Mouse (Mus musculus) forelimb bud, embryonic 11.5 days (tissue): Measurements from ENCODE around the gene Rev1.

Experiments
- DNase-seq: peaks from one replicate; pipeline ENCODE4 v3.0.0-alpha.2; 2012; ENCODE audit warnings: low read depth, low spot score

Rev1 gene

DNA sequence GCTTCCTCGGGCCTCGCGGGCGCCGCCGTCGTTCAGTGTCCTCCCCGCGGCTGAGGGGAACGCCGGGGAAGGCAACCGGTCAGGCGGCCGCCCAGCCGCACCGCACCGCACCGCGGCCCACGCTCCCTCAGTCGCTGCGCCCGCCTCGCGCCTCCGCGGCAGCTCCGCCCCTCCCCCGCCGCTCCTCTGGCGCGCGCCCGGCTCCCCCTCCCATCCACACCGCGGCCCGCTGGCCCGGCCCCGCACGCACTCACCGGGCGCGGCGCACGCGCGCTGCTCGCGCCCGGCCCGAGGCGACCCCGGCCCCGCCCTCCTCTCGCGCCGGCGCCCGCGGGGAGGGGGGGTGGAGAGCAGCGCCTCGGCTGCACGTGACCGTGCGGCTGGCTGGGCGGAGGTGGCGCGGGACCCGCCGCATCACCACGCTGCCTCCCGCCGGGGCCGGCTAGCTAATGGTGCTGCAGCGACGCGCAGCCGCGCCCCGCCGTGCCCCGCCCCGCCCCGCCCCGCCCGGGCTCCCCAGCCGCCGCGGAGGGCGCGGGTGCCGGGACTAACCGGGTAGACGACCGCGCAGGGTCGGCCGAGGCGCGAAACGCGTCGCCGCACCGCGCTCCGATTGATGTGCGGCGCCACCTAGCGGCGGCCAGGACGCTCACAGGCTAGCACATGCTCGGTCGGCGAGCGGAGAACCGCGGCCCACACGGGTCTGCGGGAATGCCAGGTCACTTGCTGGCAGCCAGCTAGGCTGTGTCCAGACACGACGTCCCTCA lies at the start of gene Rev1:
TSS of gene Rev1 (minus strand) at position 301 of the 767 bp plus-strand sequence.
- peak; percentile 88 for DNase-seq

DNA sequence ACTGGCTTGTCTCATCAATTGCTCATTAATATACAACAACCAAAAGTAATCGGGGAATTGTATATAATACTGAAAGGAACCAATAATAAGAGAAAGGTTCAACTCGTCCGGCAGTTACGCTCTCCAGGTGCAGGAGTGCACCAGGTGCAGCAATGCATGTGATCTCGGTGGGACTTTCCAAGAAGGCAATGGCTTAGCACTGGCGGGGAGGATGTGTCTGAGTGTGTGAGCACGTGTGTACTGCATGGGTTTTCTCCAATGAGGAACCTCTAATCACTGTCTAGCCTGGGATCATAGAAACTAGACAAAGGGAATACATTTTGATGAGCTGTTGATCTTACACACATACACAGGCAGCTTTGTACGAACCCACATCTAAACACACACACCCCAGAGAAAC lies 49.3 kb upstream of the Rev1 start:
- DNase-seq = no peak

DNA sequence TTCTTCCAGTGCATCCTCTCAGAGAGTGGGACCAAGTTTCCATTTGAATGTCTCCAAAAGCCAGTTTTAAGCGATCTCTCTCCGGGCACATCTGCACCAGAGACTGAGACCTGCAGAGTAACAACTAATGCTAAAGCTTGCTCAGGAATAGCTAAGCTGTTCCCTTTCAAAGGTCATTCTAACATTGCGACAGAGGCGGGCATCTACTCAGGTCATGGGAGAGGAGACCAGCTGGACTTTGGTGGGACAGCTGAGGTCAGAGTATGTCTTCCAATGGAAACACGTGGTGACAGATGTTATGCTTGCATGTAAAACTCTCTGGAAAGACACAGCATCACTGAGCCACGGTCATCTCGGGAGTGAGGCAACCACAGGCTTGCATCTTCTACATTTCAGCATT lies 46.5 kb upstream of the Rev1 start:
- DNase-seq = no peak

DNA sequence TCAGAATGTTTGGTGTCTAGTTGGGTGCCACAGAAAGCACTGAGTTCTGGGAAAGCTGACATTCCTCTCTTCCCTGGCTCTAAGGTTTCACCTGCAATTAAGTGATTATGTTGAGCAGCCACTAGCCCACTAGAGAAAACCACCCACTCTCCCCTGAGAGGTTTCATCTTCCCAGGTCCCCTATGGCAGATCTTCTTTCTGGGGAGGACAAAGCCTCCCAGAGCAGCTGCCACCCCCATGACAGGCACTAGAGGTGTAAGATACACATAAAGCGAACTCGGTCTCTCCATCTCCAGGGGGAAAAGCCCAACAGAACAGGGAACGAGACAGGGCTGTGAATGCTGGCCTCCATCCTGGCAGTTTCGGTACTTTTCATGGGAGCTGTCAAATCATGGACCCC lies 42.3 kb upstream of the Rev1 start:
- DNase-seq = no peak

DNA sequence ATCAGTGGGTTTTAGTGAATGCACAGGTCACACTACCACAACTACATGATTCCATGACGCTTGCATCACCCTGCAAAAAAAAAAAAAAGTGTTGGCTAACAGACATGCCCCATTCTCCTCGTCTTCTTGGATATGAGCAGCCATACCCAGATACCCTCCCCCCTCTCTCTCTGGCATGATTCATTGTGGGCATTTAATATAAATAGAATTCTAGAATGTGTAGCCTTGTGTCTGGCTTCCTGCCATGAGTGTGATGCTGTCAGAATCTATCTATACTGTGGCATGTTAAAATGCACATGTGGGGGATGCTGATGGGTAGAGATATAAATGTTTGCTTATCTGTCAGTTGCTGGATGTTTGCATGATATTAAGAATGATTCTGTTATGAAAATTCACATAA lies 36.1 kb upstream of the Rev1 start:
- no peak for DNase-seq

DNA sequence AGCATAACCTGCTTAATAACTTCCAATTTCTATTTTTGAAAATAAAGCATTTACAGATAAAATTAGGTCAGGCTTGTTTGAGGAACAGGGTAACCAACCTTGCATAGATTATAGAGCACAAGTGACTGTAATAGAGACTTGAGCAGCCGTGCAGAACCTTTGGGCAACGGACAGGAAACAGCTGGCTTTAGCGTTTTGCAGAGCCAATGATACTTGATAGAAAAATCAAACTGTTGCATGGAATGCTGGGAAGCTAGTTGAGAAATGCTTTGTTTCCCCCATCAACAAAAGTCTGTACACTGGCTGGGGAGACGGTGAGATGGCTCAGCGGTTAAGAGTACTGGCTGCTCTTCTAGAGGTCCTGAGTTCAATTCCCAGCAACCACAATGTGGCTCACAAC lies 20.5 kb upstream of the Rev1 start:
- no peak for DNase-seq

DNA sequence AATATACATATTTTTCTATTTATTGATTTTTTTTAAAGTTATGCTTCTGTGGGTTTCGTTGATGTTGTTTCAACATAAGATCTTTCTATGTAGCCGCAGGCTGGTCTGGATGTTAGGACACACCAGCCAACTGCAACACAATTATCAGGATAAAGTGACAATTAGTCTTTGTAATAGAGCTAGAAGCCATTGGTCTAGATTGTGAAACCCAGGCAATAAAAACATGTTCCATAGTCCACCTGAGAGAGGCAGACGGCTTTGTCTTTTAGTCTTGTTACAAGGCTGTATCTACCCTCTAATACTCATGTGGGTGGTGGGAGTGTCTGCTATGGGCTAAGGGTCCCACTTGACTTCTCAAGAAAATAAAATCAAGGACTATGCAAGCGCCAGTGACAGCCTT lies 16.4 kb upstream of the Rev1 start:
- DNase-seq = no peak

DNA sequence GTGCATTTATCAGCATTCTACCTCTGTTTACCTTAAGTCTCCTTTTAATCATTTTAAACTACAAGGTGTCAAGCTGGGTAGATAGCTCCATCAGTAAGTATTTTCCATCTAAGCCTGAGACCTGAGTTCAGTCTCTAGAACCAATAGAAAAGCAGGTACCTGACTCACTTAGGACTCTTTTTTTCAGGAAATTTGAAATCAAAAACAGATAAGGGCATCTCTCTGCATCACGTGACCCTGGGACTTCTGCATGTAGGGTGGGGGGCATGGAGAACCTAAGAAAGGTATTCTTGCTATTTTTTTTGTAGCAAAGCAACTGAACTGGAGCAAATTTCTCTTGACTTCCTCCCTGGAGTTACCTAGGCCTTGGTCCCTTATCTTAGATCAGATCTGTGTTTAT lies 11.8 kb upstream of the Rev1 start:
- no peak for DNase-seq

DNA sequence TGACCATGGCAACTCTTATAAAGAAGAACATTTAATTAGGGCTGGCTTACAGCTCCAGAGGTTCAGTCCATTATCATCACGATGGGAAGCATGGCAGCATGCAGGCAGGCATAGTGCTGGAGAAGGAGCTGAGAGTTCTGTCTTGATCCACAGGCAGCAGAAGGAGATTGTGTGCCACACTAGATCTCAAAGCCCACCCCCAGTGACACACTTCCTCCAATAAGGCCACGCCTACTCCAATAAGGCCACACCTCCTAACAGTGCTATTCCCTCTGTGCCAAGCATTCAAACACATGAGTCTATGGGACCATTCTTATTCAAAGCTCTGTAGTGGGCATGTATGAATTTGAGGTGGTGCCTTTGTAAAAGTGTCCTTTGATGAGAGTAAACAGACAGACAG lies 11.3 kb upstream of the Rev1 start:
- no peak for DNase-seq

DNA sequence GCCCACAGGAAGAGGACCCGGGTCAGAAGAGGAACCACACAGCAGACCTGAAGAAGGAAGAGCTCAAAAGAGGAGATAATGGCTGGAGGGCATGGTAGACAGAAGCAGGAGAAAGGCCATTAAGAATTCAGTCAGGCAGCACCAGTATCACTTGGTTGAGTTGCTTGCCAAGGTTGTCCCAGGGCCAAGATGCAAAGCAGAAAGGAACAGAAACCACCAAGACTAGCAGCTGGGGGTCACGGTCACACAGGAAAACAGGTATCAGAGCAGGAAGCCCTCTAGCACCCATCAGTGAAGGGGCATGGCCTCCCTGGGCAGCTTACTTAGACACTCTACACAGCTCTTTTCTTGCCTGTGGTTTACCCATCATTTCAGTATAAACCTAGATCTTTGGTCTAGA lies 9.8 kb upstream of the Rev1 start:
- DNase-seq = no peak

DNA sequence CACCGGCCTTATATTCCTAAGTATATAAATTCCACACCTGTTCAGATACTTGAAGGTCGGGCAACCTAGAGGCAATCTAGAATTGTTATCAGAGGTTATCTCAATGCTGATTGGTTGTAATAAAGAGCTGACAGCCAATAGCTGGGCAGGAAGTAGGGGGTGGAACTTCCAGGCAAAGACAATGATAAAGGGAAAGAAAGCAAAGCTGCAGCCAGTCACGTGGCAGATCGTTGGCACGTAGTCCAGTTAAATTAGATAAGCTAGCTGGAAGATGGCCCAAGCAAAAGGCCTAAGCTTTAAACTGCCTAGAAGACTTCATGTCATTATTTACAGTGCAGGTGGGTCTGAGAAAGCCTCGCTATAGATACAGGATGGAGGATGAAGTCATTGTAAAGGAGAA lies 3.3 kb upstream of the Rev1 start:
- DNase-seq = no peak

DNA sequence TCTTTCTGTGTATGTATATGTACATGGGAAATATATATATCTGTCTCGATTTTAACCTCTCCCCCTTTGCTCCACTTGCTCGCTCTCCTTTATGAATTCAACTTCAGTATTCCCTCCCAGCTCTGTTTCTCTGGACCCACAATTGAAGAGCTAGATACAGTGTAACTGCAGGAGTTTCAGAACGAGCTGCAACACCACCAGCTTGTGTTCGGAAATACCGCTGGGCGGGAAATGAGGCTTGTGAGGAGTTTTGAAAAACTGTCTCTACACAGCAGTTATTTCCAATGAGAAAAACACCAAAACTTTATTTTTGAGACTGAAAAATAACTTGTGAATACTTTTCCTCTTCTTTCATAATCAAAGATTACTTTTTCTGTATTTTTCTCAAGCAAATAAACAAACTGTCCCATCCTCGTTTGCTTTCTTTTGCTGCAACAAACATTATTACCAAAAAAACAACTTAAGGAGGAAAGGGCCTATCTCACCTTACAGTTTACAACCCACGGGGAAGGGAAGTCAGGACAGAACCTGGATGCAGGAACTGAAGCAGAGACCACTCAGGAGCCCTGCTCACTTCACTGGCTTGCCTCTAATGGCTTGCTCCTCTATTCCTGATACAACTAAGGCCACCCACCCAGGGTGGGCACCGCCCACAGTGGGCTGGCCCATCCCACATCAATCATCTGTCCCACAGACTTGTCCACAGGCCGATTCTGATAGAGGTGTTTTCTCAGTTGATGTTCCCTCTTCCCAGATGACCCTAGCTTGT lies 1.3 kb upstream of the Rev1 start:
- DNase-seq = no peak

DNA sequence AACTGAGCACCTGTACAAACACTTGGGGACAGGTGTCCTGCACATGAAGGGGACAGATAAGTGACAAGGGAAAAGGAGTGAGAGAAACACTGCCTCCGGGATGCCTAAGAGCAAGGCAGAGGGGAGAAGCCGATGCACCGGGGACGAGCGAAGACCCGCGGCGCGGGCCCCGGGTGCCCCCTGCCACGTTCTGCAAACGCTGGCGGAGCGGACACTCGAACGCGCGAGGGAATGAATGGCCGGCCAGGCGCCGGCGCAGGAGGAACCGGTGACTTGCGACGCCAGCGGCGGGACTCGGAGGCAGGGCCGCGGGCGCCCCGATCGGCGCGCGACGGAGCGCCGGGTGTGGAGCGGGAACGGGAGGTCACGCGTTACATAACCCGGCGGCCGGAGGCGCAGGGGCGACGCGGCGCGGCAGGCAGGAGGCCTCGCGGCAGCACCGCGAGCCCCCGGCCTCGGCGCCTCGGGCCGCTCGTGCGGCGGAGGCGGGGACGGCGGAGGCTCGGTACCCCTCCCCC lies 623 bp downstream of the Rev1 start:
- peak; percentile 30 for DNase-seq

DNA sequence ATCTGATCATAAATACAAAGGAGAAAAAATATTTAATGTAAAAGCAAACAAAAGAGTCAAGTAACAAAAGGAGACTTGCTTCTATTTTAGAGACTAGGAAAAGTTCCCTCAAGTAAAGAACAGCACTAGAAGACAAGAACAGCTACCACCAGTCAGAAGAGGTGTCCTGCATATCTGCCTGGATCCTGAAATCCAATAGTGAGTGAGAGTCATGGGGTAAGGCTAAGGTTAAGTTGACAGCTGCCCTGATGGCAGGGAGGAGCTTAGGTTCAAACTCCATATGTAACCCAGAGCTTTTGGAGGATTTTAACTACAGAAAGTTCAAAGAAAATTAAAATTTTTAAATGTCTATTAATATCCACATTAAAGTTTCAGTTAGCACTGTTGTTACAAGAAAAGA lies 2.6 kb downstream of the Rev1 start:
- DNase-seq = no peak

DNA sequence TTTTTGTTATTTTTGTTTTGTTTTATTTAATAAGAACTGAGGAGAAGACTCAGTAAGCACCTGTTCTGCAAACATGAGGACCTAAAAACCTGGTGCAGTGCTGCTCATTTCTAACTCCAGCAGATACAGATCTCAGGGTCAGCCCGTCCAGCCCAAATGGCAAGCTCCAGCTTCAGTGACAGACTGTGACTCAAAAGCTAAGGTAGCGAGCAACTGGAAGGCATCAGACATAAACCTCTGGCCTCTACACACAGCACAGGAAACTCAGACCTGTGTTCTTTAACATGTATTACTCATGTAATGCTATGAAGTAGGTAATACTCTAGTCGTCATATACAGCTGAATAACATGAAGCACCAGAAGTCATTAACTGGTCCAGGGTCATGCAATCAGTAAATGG lies 3.2 kb downstream of the Rev1 start:
- no peak for DNase-seq

DNA sequence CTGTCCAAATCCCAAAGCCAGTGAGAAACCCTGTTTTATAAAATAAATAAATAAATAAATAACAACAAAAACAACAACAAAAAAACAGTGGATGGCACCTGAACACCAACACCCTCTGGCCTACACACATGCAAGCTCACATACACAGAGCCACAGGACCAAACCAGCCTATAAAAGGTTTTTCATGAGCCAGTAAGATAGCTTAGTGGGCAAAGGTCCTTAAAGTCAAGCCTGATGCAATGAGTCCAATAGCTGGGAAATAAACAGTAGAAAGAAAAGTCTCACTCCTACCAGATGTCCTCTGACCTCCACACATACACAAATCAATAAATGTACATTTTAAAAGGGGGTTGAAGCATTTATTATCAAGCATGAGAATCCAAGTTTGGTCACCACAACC lies 5.3 kb downstream of the Rev1 start:
- DNase-seq = no peak

DNA sequence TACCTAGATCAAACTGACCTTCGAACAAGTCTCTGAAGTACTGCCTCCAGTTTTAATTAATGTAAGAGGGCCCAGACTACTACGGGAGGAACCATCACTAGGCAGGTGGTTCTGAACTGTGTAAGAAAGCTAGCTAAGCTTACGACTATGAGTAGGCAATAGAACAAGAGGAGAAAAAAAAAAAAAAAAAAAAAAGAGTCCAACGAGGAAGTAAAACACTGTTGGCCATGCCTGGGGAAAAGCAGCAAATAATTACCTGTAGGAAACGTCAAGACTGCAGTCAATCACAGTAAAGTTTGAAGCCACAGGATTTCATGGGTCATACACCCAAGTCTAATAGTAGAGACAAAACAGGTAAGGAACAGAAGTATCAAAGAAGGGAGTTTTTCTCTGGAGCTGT lies 8.7 kb downstream of the Rev1 start:
- DNase-seq = no peak

DNA sequence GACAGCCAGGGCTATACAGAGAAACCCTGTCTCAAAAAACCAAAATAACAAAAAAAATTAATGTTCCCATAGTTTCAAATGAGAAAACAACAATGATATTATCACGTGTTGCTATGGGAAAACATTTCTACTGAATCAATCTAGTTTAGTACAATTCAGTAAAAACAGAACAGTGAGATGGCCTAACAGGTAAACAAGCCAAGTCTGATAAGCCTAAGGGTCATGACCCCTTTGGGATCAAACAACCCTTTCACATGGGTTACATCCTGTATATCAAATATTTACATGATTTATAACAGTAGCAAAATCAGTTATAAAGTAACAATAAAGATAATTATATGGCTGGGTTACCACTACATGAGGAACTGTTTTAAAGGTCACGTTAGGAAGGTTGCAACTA lies 11.0 kb downstream of the Rev1 start:
- DNase-seq = no peak

DNA sequence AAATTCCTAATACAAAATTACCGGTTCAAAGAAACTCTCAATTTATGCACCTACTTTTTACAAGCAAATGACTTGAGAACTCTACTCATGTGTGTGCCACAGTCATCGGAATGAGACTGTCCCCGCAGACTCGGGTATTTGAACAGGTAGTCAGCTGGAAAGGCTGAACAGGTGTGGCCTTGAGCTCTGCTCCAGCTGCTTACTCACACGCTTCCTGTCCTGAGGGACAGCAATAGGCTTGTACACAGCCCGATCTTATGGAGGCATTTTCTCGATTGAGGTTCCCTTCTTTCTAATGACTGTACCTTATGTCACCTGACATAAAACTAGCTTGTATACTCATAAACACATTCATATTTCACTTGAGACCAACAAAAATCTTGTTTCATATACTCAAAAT lies 19.8 kb downstream of the Rev1 start:
- no peak for DNase-seq

DNA sequence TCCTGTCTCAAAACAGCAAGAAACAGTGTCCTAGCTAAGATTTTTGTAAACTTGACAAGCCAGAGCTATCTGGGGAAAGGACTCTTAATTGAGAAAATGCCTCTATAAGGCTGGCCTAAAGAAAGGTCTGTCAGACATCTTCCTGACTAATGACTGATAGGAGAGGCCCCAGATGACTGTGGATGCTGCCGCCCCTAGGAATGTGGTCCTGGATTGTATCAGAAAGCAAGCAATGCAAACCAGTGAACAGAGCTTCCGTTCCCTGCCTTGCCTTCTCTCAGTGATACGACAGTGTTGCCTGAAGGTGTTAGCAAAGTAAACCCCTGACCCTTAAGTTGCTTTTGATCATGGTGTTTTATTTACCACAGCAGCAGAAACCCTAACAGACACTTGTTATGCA lies 25.8 kb downstream of the Rev1 start:
- no peak for DNase-seq

DNA sequence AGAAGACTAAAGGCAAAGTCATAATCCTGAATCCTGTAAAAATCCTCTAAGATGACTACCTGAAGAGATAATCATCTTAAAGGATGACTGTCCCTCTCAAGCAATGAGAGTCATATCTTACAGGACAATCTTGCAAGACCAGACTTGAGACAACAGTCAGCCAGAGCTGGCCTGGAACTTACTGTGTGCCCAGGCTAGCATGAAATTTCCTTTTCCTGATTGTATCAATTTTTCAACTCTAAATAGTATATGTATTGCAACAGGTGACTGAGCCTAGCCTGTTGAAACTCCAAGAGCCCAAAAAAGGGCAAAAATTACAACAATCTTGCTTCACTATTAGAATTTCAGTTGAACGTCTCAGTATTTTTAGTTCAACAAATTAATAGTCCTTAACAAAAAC lies 26.4 kb downstream of the Rev1 start:
- DNase-seq = no peak

DNA sequence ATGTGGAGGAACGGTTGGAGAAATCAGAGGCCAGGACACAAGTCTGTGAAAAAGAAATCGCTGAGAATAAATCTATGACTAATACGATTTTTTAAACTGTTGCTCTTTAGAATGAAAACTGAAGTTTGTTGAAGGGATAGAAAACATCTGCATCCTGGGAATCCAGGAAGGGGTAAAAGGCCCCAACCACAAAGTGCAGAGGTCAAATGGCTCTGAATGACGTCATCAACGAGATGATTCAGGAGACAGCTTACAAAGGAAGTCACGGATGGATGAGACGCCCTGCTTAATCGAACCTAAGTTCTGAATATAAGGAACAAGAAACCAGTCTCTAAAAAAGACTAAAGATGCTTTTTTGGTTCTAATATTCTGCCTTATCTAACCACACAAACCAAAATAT lies 48.3 kb downstream of the Rev1 start:
- no peak for DNase-seq

DNA sequence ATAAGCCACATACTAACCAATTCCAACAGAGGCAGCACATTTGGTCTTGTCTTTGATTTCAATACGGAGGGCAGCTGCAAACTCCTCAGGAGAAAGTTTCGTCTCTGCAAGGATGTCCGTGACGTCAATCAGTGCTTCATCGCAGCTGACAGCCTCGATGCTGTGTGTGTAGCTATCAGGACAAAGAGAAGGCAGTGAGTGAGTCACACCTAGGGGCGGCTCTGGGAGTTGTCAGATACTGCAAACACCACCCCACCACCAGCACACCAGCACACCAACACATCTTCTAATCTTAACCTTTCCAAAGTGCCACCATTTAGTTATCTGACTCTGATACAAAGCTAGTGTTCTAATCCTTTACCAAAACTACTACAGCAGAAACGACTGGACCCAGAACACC lies 58.3 kb downstream of the Rev1 start:
- DNase-seq = no peak
